Mouse (Mus musculus) T-helper 1 cell (primary cell): Measurements from ENCODE around the gene Vav2.

Experiments
- in situ Hi-C: fragments of 300-600 bp; cut with MboI, MseI; formaldehyde crosslinking; loops from one replicate; pipeline ENCODE4 v1.15.1; 2025; ENCODE audit warnings: high pct_unique_total_duplicates

Gene Vav2

GRCm38 (mm10) chr2:27442708-27443449 lies 16.0 kb upstream of the Vav2 start:
- in situ Hi-C loops, result no loop called here

GRCm38 (mm10) chr2:27441767-27442707 lies 15.2 kb upstream of the Vav2 start, which contains the start of gene Brd3os:
TSS of gene Brd3os (plus strand) at chr2:27442324.
- in situ Hi-C loops, result no loop called here

- in situ Hi-C loops, result loop anchor here (5.0 to 10.0 kb wide), 2 partner anchors 34 to 323 kb away; no protein-coding TSS in a partner anchor
Observed at GRCm38 (mm10) chr2:27438281-27438680, 11.4 kb upstream of the Vav2 start.

- in situ Hi-C loops, result loop anchor here (5.0 to 10.0 kb wide), 2 partner anchors 34 to 323 kb away; no protein-coding TSS in a partner anchor
Observed at GRCm38 (mm10) chr2:27437876-27438275, 11.0 kb upstream of the Vav2 start.

GRCm38 (mm10) chr2:27432599-27432998 lies 5.8 kb upstream of the Vav2 start:
- in situ Hi-C loops, result loop anchor here (10.0 kb wide), 1 partner anchor 318 kb away; no protein-coding TSS in a partner anchor

- in situ Hi-C loops, result loop anchor here (10.0 kb wide), 1 partner anchor 316 kb away; no protein-coding TSS in a partner anchor
Observed at GRCm38 (mm10) chr2:27430621-27431020, 3.8 kb upstream of the Vav2 start.

- in situ Hi-C loops, result loop anchor here (5.0 kb wide), 1 partner anchor 146 kb away; no protein-coding TSS in a partner anchor
Observed at GRCm38 (mm10) chr2:27428071-27428470, 1.2 kb upstream of the Vav2 start.

GRCm38 (mm10) chr2:27426406-27426854 lies 403 bp downstream of the Vav2 start:
- in situ Hi-C loops, result loop anchor here (5.0 kb wide), 1 partner anchor 144 kb away; no protein-coding TSS in a partner anchor

- in situ Hi-C loops, result loop anchor here (5.0 kb wide), 1 partner anchor 144 kb away; no protein-coding TSS in a partner anchor
Observed at GRCm38 (mm10) chr2:27425751-27426405, 955 bp downstream of the Vav2 start.

- in situ Hi-C loops, result loop anchor here (5.0 kb wide), 1 partner anchor 143 kb away; no protein-coding TSS in a partner anchor
Observed at GRCm38 (mm10) chr2:27425161-27425611, 1.6 kb downstream of the Vav2 start.

- in situ Hi-C loops, result no loop called here
Observed at GRCm38 (mm10) chr2:27423596-27423995, 3.2 kb downstream of the Vav2 start.

GRCm38 (mm10) chr2:27421293-27422068 lies 5.4 kb downstream of the Vav2 start:
- in situ Hi-C loops, result no loop called here

- in situ Hi-C loops, result no loop called here
Observed at GRCm38 (mm10) chr2:27418577-27419070, 8.2 kb downstream of the Vav2 start.

GRCm38 (mm10) chr2:27417648-27418153 lies 9.1 kb downstream of the Vav2 start:
- in situ Hi-C loops, result no loop called here

- in situ Hi-C loops, result no loop called here
Observed at GRCm38 (mm10) chr2:27416425-27416824, 10.4 kb downstream of the Vav2 start.

GRCm38 (mm10) chr2:27415060-27415783 lies 11.6 kb downstream of the Vav2 start:
- in situ Hi-C loops, result no loop called here

GRCm38 (mm10) chr2:27413936-27414657 lies 12.7 kb downstream of the Vav2 start:
- in situ Hi-C loops, result no loop called here

- in situ Hi-C loops, result no loop called here
Observed at GRCm38 (mm10) chr2:27413582-27413935, 13.3 kb downstream of the Vav2 start.
